Mouse (Mus musculus) CD4-positive naive resting alpha-beta T cell, adult 76 days (primary cell): ENCODE data around the gene Gm3238. TPM values are rescaled to one million over a fixed set of nuclear protein-coding genes. Genes with fewer than 3 reads are reported as not detected.

Experiments used
- total RNA-seq: library from RNA; stranded (reverse); gene quantifications from one replicate; pipeline ENCODE4 v1.2.4, GENCODE M21; 2023

Gm3238 gene
- total RNA-seq = not detected

DNA sequence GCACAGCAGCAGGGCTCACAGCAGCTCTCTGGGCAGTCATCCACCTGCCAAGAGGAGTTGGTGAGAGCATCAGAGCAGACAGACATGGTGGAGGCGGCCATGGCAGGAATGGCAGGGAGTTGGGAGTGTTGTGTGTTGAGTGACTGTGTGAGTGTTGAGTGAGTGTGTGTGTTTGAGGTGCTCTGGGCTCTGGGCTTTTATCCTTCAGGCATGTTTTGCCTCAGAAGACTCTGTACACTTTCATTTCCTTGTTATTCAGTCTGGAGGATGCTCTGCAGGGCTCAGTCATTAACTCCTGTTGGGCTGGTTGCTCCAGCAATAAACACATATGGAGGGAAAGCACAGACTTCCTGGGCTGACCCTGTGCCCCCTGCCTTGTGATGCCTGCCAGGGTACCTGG is at the start of gene Gm3238:
TSS of gene Gm3238 (minus strand) at position 101 of the 400 bp plus-strand sequence.

DNA sequence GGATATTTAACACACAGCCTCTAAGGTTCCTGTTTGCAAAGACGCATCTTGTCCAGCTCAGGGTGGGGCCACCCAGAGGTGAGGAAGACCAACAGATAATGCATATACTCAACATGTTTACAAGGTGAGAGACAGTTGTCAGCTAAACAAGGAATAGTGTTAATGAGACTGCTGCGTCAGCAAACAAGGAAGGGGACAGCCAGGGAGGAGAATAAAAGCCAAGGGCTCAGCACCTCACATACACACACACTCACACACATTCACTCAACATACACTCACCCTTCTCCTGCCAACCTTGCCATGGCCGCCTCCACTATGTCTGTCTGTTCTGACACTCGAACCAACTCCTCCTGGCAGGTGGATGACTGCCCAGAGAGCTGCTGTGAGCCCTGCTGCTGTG is 43.3 kb upstream of the Gm3238 start, which contains the start of gene Gm2696:
TSS of gene Gm2696 (plus strand) at position 301 of the 400 bp plus-strand sequence.

DNA sequence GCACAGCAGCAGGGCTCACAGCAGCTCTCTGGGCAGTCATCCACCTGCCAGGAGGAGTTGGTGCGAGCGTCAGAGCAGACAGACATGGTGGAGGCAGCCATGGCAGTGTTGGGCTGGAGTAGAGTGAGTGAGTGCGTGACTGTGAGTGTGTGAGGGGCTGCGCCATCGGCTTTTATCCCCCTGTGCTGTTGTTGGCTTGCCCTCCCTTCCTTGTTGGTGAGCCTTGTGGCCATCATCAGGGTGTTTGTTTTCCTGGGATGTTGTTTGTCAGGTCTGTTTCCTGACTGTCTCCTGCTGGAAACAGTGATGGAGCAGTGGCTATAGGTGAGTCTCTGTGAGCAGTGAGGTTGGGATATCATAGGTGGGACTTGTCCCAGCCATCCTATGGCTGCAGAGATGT is 40.6 kb upstream of the Gm3238 start, which contains the start of gene Gm9507:
TSS of gene Gm9507 (minus strand) at position 101 of the 400 bp plus-strand sequence.

DNA sequence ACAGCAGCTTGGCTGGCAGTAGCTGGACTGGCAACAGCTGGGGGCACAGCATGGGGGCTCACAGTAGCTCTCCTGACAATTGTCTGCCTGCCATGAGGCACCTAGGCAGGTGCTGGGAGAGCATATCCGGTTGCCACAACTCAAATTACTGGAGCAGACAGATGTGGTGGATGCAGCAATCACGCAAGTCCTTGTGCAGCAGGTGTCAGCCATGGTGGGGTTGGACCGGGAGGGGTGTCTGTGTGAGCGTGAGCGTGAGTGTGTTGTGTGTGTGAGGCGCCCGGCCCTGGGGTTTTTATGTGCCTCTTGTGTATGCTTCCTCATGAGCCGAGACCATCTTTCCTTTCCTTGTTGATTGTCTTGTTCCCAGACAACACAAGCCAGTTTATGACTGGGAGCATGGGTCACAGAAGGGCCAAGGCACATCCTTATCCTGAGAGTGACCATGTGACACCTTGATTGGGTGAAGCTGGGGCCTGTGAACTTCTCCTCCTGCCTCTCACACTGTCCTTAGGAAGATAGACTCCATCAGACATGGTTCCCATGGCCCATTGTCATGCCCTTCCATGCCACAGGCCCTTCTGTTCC is 27.9 kb upstream of the Gm3238 start, which contains the start of gene Gm19668:
TSS of gene Gm19668 (minus strand) at position 213 of the 588 bp plus-strand sequence.

DNA sequence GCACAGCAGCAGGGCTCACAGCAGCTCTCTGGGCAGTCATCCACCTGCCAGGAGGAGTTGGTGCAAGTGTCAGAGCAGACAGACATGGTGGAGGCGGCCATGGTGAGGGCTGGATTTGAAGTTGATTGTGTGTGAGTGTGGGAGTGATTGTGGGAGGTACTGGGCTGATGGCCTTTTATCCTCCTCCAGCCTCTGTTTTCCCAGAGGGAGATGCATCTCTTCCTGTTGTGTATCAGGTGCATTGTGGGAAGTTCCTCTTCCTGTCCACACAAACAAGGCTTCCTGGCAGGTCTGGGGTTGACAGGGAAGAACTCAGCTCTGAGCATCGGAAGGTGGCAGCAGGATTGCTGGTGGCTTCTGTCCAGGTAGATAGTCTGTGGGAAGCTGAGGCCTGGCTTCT is 23.9 kb upstream of the Gm3238 start, which contains the start of gene Gm9639:
TSS of gene Gm9639 (minus strand) at position 101 of the 400 bp plus-strand sequence.

DNA sequence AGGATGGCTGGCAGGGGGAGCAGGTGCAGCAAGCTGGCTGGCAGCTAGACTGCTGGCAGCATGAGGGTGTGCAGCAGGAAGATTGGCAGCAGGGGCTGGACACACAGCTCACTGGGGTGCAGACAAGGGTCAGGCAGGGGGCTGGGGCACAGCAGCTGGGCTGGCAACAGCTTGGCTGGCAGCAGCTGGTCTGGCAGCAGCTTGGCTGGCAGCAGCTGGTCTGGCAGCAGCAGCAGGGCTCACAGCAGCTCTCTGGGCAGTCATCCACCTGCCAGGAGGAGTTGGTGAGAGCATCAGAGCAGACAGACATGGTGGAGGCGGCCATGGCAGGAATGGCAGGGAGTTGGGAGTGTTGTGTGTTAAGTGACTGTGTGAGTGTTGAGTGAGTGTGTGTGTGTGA is 16.8 kb upstream of the Gm3238 start, which contains the start of gene Gm7137:
TSS of gene Gm7137 (minus strand) at position 325 of the 400 bp plus-strand sequence.

DNA sequence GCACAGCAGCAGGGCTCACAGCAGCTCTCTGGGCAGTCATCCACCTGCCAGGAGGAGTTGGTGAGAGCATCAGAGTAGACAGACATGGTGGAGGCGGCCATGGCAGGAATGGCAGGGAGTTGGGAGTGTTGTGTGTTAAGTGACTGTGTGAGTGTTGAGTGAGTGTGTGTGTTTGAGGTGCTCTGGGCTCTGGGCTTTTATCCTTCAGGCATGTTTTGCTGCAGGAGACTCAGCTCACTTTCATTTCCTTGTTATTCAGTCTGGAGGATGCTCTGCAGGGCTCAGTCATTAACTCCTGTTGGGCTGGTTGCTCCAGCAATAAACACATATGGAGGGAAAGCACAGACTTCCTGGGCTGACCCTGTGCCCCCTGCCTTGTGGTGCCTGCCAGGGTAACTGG is 11.3 kb upstream of the Gm3238 start, which contains the start of gene Gm3250:
TSS of gene Gm3250 (minus strand) at position 101 of the 400 bp plus-strand sequence.

DNA sequence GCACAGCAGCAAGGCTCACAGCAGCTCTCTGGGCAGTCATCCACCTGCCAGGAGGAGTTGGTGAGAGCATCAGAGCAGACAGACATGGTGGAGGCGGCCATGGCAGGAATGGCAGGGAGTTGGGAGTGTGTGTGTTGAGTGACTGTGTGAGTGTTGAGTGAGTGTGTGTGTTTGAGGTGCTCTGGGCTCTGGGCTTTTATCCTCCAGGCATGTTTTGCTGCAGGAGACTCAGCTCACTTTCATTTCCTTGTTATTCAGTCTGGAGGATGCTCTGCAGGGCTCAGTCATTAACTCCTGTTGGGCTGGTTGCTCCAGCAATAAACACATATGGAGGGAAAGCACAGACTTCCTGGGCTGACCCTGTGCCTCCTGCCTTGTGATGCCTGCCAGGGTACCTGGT is 5.7 kb upstream of the Gm3238 start, which contains the start of gene Gm7138:
TSS of gene Gm7138 (minus strand) at position 101 of the 400 bp plus-strand sequence.

DNA sequence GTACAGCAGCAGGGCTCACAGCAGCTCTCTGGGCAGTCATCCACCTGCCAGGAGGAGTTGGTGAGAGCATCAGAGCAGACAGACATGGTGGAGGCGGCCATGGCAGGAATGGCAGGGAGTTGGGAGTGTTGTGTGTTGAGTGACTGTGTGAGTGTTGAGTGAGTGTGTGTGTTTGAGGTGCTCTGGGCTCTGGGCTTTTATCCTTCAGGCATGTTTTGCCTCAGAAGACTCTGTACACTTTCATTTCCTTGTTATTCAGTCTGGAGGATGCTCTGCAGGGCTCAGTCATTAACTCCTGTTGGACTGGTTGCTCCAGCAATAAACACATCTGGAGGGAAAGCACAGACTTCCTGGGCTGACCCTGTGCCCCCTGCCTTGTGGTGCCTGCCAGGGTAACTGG is 11.5 kb downstream of the Gm3238 start, which contains the start of gene Gm3233:
TSS of gene Gm3233 (minus strand) at position 101 of the 400 bp plus-strand sequence.

DNA sequence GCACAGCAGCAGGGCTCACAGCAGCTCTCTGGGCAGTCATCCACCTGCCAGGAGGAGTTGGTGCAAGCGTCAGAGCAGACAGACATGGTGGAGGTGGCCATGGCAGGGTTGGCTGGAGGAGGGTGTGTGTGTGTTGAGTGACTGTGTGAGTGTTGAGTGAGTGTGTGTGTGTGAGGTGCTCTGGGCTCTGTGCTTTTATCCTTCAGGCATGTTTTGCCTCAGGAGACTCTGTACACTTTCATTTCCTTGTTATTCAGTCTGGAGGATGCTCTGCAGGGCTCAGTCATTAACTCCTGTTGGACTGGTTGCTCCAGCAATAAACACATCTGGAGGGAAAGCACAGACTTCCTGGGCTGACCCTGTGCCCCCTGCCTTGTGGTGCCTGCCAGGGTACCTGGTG is 19.9 kb downstream of the Gm3238 start, which contains the start of gene Gm9736:
TSS of gene Gm9736 (minus strand) at position 101 of the 400 bp plus-strand sequence.

DNA sequence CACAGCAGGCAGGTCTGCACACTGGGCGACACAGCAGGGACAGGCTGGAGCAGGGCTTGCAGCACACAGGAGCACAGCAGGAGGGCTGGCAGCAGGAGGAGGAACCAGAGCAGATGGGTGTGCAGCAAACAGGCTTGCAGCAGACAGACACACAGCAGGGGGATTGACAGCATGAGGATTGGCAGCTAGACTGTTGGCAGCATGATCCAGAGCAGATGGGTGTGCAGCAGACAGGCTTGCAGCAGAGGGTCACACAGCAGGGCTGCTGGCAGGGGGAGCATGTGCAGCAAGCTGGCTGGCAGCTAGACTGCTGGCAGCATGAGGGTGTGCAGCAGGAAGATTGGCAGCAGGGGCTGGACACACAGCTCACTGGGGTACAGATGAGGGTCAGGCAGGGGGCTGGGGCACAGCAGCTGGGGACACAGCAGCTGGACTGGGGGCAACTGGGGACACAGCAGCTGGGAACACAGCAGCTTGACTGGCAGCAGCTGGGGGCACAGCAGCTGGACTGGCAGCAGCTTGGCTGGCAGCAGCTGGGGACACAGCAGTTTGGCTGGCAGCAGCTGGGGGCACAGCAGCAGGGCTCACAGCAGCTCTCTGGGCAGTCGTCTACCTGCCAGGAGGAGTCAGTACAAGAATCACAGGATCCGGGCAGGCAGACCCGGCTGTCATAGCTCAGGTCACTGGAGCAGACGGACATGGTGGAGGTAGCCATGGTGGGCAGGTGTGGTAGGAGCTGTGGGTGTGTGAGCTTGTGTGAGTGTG is 29.0 kb downstream of the Gm3238 start, which contains the start of gene Gm18596:
TSS of gene Gm18596 (minus strand) at position 715 of the 765 bp plus-strand sequence.

DNA sequence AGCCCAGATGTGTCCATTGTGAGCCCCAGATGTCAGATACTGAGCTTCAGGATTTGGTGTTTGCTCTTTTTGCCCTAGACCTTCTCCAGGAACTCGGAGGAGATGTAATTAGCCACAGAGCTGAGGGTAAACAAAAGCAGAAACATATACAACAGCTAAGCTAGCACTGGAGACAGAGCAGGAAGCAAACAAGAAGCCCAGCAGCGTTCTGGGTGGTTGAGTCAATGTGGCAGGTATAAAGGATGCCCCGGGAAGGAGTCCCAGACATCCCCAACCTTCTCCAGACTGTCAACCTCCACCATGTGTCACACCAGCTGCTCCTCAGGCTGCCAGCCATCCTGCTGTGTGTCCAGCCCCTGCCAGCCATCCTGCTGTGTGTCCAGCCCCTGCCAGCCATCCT is 44.9 kb downstream of the Gm3238 start, which contains the start of gene Gm10100:
TSS of gene Gm10100 (plus strand) at position 301 of the 400 bp plus-strand sequence.

Other genes starting within 250 kb of the Gm3238 start
- gene Itgb2, start 241.1 kb downstream of the Gm3238 start, total RNA-seq = 225 TPM
- 100 TPM for gene Pttg1ip, start 189.6 kb downstream of the Gm3238 start, total RNA-seq
- gene Sumo3, start 165.2 kb downstream of the Gm3238 start, total RNA-seq = 67.6 TPM
- gene Gm49325, start 165.1 kb downstream of the Gm3238 start, total RNA-seq = not detected
- 34.7 TPM for gene Ube2g2, start 149.1 kb downstream of the Gm3238 start, total RNA-seq
- gene Tspear, start 84.8 kb downstream of the Gm3238 start, total RNA-seq = 0.64 TPM
- not detected for gene Gm19402, start 80.6 kb downstream of the Gm3238 start, total RNA-seq
- gene Gm9508, start 74.1 kb downstream of the Gm3238 start, total RNA-seq = not detected
- not detected for gene Gm10272, start 64.7 kb downstream of the Gm3238 start, total RNA-seq
- not detected for gene Gm10024, start 59.9 kb downstream of the Gm3238 start, total RNA-seq
- gene Gm10142, start 55.5 kb downstream of the Gm3238 start, total RNA-seq = not detected
- not detected for gene Krtap12-1, start 50.7 kb downstream of the Gm3238 start, total RNA-seq
- not detected for gene Gm10100, start 44.8 kb downstream of the Gm3238 start, total RNA-seq
- not detected for gene Gm18596, start 28.7 kb downstream of the Gm3238 start, total RNA-seq
- not detected for gene Gm9736, start 20.0 kb downstream of the Gm3238 start, total RNA-seq
- not detected for gene Gm3233, start 11.6 kb downstream of the Gm3238 start, total RNA-seq
- gene Gm7138, start 5.6 kb upstream of the Gm3238 start, total RNA-seq = not detected
- not detected for gene Gm3250, start 11.2 kb upstream of the Gm3238 start, total RNA-seq
- gene Gm7137, start 16.9 kb upstream of the Gm3238 start, total RNA-seq = not detected
- gene Gm9639, start 23.8 kb upstream of the Gm3238 start, total RNA-seq = not detected
- not detected for gene Gm19668, start 27.8 kb upstream of the Gm3238 start, total RNA-seq
- not detected for gene Gm9507, start 40.5 kb upstream of the Gm3238 start, total RNA-seq
- gene Gm2696, start 43.4 kb upstream of the Gm3238 start, total RNA-seq = not detected
- gene Krtap10-4, start 55.8 kb upstream of the Gm3238 start, total RNA-seq = not detected
- not detected for gene Krtap10-10, start 64.6 kb upstream of the Gm3238 start, total RNA-seq
- not detected for gene Gm36176, start 75.5 kb upstream of the Gm3238 start, total RNA-seq
- gene Gm10318, start 81.5 kb upstream of the Gm3238 start, total RNA-seq = not detected
- gene Gm3285, start 90.7 kb upstream of the Gm3238 start, total RNA-seq = not detected
- not detected for gene Lrrc3, start 131.2 kb upstream of the Gm3238 start, total RNA-seq
- 4.7 TPM for gene Trpm2, start 199.2 kb upstream of the Gm3238 start, total RNA-seq
- gene 1810043G02Rik, start 207.2 kb upstream of the Gm3238 start, total RNA-seq = 6.0 TPM
- 110 TPM for gene Pfkl, start 238.8 kb upstream of the Gm3238 start, total RNA-seq